Mouse (Mus musculus) right cerebral cortex, postnatal 36 days (tissue): Measurements from ENCODE around the gene Lsamp.

ENCODE experiments used
- DNase-seq, 2 experiments: peaks; one replicate each; pipeline ENCODE4 v3.0.0; 2022; ENCODE audit warnings: low spot score in 2 of 2, mixed read lengths in 1 of 2

Lsamp gene

DNA sequence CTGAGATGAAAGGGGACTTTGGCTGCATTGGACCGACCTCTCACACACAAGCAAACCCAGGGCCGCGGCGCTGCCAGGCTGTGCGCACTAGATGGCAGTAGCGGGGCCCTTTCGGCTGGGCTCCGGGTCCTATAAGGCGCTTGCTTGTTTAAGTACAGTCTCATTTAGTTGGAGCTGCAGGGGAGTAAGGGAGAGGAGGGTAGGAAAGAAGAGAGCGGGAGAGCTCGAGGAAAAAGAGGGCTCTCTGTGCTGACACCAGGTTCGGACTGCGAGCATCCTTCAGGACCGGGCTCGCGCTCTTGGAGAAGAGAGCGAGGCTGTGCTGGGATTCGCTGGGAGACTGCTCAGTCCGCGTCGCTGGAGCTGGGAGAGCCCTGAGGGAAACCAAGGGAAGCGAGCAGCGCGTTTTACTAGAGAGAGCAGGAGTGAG lies at the start of gene Lsamp:
TSS of gene Lsamp (plus strand) at position 157 of the 430 bp plus-strand sequence.
- peak; percentile 83 for DNase-seq

DNA sequence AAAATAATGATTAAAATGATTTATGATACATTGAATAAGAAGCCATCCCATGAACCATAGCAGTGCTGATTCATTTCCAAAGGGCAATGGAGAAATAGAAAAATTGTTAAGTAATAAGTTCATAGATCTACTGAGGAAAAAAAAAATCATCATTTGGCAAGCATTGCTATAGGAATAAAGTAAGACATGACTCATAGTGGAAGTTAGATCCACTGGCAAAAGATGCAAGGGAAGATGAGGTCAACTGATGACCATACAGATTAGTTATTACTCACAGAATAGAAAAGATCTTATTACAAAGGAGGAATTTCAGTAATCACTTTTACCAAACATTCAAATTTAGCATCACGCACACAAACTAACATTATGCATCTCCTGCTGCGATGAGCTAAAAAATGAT lies 26.5 kb upstream of the Lsamp start:
- DNase-seq: no peak

DNA sequence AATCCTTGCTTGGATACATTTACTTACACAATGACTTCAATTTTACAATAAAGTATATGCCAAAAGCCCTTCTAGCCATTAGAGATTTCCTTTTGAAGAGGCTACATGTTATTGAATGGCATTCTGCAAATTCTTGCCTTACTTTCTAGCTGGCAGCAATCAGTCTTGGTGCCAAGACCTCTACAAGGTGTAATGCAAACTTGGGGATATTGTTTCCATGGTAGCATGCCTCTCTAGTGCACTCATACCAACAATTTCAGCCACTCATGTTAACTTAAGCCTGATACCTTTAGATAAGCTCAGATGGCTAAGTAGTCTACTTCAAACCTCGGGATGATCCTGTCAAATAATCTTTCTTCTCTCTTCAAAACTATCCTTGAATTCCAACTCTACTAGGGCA lies 11.4 kb upstream of the Lsamp start:
- DNase-seq: no peak

DNA sequence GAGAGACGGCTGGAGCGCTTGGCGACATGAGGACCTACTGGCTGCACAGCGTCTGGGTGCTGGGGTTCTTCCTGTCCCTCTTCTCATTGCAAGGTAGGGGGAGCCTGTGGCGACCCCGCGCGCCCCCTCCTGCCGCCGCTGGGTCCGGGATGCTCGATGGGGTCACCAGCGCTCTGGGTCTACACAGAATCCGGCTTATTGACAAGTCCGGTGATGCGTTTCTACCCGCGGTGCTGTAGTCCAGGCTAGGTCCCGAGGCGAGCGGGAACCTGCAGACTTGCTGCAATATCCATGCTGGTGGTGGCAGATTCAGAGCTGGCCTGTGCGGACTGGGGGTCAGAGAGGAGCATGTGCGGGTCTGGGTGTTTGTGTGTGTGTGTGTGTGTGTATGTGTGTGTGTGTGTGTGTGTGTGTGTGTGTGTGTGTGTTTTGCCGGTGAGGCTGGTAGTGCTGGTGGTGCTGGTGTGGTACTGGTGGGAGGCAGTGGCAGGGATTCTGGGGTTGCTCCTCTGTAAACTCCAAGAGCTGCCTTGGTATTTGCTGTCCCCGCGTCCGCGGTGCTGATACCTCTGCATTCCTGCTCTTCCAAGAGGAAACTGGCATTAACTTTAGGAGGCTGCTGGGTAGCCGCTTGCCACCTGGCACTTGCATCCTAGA lies 602 bp downstream of the Lsamp start:
- peak; percentile 30 to 36 for DNase-seq

DNA sequence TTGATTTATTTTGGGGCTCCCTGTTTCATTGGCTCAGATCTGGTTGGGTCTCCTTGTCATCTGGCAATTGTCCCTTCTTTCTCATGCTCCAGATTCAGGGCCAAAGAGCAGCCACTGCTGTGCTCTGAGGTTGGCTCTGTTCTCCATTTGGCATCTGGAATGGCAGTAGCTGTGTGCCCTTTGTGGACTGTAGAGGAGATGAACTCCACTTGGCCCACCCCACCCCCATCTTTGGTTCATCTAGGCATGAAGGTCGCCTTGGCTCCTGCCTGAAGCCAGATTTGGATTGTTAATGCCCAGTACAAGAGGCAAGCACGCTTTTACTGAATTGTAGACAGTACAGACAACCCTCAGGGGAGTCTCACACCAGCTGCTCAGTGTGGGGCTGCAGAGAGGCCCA lies 4.3 kb downstream of the Lsamp start:
- peak; percentile 11 to 13 for DNase-seq

DNA sequence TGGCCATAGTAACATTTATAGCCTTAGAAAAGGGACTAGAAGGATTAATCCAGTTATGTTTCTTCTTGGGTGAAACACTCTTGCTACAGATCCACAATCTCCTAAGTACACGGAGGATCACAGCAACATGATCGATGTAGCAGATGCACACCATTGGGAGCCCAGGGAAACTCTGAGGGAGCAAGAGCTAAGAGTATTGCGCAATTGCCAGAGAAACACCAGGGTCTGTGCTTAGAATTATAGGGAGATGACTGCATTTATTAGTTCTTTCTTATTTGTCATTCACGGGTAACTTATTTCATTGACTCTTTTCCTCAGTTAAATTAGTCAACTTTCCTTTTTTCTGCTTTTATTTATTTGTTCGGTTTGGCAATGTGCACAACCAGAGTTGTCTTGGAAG lies 10.7 kb downstream of the Lsamp start:
- no peak for DNase-seq

DNA sequence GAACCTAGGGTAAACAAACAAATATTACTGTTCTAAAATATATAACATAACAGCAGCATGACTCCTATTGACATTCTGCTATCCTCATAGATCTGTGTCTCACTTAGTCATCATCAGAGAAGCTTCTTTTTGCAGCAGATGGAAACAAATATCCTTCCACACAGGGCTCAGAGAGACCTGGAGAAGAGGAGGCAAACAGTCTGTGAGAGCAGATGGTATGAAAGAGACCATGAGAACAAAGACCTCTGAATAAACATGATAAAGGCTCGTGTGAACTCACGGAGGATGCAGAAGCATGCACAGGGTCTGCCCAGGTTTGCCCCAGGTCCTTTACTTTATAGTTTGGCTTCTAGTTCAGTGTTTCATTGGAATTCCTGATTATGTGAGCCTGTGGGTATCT lies 24.6 kb downstream of the Lsamp start:
- no peak for DNase-seq

DNA sequence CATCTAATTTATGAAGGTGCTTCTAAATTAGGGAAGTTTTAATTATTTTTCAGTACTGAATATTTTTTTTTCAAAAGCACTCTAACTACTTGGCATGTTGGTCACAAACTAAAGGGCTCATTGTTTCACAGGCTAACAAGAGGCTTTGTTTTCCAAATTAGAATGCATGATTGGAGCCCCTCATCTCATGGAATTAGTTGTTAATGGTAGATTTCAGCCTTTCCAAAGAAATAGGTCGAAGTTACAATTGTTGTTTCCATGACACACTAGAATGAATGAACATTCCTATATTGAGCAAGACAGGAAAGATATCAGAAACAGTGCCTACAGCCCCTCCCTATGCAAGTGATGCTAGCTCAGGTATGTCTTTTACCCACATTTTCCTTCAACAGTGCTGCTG lies 26.9 kb downstream of the Lsamp start:
- DNase-seq: no peak

DNA sequence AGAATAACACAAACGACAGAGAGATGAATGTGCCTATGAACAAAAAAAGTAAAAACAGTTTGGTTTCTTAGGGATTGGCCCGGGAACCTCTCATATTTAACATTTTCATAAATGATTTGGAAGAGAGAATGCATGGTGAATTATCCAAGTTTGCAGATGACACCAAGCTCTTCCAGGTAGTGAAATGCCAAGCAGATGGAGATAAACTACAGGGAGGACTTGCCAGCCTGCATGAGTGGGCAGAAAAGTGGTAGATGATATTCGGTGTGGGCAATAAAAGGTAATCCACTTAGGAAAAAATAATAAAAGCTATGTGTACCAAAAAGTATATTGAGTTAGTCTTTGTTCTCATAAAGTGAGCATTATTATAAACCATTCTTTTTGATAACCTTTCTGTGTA lies 38.5 kb downstream of the Lsamp start:
- DNase-seq: no peak

DNA sequence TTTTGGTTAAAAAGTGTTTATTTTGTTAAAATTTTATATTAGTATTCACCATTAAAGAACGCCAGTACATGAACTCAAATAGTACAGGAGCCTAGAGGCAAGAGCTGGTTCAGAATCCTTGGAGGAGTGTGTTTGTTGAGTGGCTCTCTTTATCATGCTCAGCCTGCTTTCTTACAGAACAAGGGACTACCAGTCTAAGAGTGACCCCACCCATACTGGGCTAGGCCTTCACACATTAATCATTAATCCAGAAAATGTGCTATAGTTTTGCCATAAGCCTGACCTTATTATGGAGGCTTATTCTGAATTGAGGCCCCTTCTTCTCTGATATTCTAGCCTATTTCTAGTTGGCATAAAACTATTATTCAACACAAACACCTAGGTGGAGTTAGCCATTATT lies 52.6 kb downstream of the Lsamp start:
- DNase-seq: no peak

DNA sequence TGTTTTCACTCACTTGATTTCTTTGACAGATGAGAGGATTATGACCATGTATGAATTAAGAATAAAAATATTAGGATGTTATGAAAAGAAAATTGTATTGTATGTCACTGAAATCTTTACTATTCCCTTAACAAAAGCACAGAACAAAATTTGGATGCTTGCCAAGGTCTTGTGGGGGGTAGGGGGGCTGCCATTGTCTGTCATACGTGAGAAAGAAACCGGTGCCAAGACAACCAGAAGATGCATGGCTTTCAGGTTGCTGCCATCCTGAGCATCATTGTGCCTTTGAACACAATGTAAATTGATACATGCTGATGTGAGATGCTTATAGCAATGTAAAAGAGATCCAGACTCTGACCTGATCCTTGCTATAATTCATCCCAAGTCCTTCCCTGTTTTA lies 75.4 kb downstream of the Lsamp start:
- no peak for DNase-seq

DNA sequence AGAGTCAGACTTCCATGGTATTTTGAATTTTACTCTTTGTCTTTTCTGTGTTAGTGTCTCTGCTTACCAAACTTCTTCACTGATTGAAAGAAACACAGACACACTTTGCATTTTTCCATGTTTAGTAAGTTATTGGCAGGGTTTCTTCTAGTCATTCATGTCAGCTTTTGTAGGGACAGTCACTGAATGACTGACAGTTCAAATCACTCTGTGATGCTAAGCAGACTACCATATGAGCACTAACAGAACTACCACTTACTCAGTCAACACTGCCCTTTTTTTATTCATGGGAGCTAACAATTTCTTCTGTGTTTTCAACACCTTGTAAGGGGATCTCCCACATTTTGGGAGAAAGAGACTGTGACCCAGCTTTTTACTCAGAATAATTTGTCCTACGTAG lies 75.8 kb downstream of the Lsamp start:
- DNase-seq: no peak

DNA sequence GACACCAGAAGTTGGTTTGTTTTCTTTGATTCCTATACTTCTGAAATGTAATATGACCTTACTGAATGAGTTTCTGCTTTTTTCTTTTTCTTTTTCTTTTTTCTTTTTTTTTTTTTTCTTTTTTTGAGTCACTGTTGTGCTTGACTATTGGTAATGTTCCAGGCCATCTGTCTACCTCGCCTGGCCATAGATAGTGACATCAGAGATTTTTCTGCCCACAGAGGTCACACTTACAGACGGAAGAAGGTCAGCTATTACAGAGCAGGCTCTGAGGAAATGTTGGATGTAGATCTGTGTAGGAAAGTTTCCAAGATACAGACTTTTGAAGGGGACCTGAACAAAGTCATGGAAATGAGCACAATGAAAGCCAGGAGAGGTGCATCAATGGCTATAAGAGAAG lies 76.3 kb downstream of the Lsamp start:
- DNase-seq: no peak

DNA sequence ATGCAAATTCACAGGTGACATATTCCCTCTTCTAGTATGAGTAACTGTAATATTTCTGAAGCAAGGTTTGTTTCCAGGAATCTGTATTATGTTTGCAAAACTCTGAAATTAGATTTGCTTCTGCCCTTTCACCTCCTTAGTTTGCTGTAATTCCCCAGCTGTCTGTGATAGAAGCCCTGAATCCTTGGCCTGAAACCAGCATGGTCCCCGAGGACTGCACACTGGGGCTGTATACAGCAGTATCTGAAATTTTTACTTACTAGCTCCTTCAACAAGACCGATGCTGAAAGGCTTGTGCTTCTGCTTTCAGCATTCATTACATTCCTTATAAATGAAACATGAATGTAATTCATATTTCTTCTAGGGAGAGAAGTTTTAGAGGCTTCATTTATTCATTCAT lies 91.4 kb downstream of the Lsamp start:
- DNase-seq: no peak

DNA sequence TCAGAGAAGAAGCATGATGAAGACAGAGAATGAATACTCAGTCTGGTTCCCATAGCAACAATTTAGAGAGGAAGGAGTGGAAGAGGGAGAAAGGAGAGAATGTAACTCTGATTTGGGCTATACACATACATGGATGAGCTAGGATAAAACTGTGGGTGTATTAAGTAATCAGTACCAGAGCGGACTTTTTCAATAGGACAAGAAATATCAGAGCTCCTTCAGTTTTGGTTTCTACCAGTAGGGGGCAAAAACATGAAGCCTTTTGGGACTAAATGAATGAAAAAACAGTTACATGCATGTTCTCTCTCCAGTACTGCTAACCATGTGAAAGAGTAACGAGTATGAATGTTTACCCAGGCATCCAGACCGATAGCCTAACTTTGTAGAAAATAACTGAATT lies 96.1 kb downstream of the Lsamp start:
- DNase-seq: no peak

DNA sequence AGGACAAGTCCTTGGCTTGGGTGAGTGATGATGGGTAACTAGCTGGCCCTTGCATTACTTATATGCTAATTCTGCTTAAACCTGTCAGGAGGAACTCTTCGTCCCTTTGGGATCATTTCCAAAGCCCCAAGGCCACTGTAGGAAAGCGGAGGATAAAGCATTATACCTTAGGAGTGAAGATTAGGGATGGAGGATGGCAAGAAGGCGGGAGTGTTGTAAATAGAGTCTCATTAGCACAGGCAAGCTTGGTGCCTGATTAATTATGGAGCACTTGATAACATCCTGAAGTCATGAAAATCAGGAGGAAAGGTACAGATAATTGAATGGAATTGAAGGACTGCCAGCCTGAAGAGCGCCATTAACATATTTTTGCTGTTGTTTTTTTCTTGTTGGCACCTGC lies 120.2 kb downstream of the Lsamp start:
- no peak for DNase-seq

DNA sequence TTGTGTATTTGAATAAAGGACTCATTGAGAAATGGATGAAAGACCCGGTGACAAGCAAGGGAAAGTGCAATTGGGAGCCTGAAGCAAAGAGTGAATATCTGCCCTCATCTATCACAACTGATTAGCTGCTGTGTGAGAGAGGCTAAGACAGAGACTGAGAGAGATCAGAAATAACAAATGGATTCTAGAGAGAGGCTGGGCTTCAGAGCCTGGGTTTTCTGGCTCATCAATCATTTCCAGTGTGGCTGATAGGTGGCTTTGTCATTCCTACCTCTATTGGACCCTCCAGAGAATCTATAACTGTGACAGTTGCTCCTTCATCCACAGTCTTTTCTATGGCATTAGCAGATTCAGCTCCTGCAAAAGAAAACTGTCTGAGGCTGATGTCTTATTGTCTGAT lies 198.8 kb downstream of the Lsamp start:
- DNase-seq: no peak

DNA sequence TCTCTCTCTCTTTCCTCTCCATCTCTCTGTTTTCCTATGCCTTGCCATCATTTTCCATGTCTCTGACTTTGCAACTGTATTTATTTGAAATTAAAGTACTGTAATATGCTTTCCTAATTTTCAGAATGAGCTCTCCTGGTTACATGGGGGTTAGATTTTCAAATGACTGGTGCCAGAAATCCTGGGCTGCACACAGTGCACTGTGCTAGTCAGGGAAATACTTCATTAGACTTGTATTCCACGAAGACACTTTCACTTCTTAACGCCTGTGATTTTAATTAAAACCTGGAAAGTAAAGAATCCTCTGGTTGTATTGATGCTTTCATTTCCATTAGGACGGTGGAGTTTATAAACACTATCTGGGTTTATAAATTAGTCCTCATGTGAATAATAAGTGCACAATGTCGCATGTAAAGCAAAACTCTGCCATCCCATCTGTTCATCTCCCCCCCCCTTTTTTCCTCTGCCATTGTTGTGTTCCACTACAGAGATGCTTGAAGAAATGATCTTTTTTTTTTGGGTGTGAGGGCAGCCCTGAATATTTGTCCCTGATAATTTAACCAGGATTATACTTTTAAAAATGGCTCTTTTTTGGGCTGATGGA lies 203.9 kb downstream of the Lsamp start:
- DNase-seq: no peak

DNA sequence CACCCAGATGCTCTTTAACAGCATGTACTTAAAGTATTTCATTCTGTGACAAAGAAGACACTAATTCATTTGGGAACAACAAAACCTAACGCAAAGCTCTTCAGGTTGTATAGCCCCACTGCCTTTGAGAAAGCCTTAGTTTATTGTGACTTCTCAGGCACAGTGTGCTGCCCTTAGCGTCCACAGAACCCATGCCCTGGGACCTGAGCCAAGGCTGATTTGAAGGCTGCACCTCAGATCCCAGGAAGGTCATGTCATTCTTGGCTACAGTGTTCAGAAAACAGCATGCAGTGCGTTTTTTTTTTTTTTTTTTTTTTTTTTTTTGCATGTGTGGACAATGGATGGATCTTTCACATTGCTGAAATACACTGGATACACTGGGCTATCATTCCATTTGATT lies 210.2 kb downstream of the Lsamp start:
- no peak for DNase-seq

DNA sequence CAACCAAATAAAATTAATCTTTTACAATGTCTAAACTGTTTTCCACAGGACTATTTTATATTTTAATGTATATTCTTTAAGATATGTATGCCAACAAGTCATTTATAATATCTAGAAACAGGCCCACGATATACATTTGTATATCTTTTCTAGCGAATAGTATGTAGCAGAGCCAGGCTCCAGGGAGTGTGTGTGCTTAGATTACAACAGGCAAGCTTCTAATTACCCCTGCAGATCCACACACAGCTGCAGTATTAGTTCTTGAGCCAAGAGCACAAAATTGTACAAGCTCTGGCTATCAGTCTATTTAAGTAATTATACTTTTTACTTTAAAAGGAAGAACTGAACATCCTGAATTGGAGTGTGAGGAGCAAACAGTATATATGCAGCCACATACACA lies 210.7 kb downstream of the Lsamp start:
- DNase-seq: no peak

DNA sequence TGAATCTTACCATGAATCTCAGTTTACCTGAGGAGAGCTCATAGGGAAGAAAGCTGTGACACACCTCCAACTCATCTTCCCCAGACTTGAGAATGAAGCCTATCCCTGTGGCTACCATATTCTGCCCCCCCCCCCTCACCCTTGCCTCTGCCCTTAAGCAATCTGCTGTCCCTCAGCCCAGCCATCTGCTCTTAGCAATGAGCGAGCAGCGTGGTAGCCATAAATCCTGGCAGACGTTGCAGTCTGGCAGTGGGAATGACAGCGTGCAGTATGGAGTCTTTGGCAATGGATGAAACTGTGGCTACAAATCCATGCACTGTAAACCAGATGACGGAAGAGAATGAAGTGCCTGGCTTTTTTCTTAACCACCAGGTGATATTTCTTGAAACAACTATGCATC lies 244.5 kb downstream of the Lsamp start:
- no peak for DNase-seq

DNA sequence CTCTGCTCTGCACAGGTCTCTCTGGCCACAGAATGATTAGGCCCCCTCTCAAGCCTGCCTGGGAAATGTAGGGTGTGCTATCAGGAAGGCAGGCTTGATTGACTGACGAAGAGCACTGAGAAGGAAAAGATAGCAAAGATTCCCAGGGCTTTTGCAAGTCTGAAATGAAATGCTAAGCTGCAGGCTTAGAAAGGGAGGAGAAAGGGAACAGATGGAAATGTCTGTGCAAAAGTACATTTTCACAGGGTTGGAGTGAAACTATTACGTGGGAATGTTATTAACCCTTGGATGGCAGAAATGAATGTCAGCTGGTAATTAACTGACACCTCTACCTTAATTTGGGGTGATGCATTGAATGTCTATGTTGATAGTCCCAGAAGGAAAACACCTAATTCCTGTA lies 248.9 kb downstream of the Lsamp start:
- no peak for DNase-seq

DNA sequence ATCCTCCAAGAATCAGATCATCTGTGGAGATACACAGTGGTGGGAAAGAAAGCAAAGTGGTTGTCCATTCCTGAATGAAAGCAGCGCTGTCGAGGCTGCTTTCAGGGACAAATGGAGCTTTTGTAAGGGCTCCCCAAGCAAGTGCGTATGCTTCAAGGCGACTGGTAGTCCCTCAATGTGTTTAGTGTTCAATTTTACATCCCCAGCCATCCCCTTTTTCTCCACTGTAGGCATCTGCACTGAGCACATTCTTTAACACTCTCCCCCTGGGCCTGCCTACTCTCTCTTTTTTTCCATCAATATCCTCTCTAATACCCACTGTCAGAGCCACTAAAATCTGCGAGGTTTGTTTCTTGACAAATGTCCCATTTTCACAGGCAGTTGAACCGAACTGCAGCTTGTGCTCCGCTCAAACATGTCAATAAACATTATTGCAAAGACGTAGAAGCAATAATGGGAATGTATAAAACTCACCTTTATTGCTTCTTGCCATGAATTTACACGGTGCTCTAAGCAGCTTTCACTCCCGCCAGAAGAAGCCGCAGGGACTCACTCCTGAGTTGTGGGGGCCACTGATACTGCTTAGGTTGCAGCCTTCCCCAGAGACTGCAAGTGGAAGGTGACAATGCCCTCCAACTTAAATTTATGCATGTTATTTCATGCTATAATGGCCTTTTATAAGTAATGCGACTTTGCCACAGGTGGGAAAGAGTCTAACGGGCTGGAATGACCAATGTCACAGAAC lies 250.2 kb downstream of the Lsamp start:
- DNase-seq: no peak
